Mouse (Mus musculus) liver, embryonic 11.5 days (tissue): ENCODE results near the gene Ear10. TPM values are rescaled to one million over a fixed set of nuclear protein-coding genes. Genes with fewer than 3 reads are reported as not detected.

Source experiments
- polyA plus RNA-seq: library from polyadenylated mRNA; unstranded; fragments of >200 nt; fragmentation: Nextera tagmentation; extraction: Ambion mirVana; gene quantifications from 2 replicates; pipeline ENCODE4 v1.2.1, GENCODE M21; 2014

Ear10 gene
- polyA plus RNA-seq, 1 experiment from 2014 or later = not detected

Other genes with a start within 250 kb of the Ear10 start
- gene Gm8165, start 246.4 kb downstream of the Ear10 start, polyA plus RNA-seq = not detected in 2 replicates
- gene Gm7324, start 225.7 kb downstream of the Ear10 start, polyA plus RNA-seq = 1.5 and 2.0 TPM in 2 replicates
- not detected in 2 replicates for gene Gm16506, start 196.1 kb downstream of the Ear10 start, polyA plus RNA-seq
- gene Gm6526, start 175.7 kb downstream of the Ear10 start, polyA plus RNA-seq = not detected in 2 replicates
- not detected in 2 replicates for gene Gm8180, start 138.8 kb downstream of the Ear10 start, polyA plus RNA-seq
- gene Ear1, start 48.0 kb downstream of the Ear10 start, polyA plus RNA-seq = 4.4 and 10.1 TPM in 2 replicates
- 24.1 and 25.5 TPM in 2 replicates for gene Gm8113, start 1.8 kb upstream of the Ear10 start, polyA plus RNA-seq
- not detected in 2 replicates for gene Ang5, start 33.5 kb upstream of the Ear10 start, polyA plus RNA-seq
- not detected in 2 replicates for gene Ang6, start 78.7 kb upstream of the Ear10 start, polyA plus RNA-seq
- 8.9 and 10.3 TPM in 2 replicates for gene Ear2, start 179.1 kb upstream of the Ear10 start, polyA plus RNA-seq
- not detected in 2 replicates for gene Gm3327, start 200.3 kb upstream of the Ear10 start, polyA plus RNA-seq